Mouse (Mus musculus) CD4-positive, CD25-positive, alpha-beta regulatory T cell, adult 9 weeks (primary cell): Measurements from ENCODE around the gene Myl3. TPM values are rescaled to one million over a fixed set of nuclear protein-coding genes. Genes with fewer than 3 reads are reported as not detected.

Experiments
- polyA plus RNA-seq: library from polyadenylated mRNA; unstranded; fragments of 100-300 nt; shearing (Covaris generic); gene quantifications from one replicate; pipeline ENCODE4 v1.2.1, GENCODE M21; 2017

Gene Myl3
- polyA plus RNA-seq, result not detected

DNA sequence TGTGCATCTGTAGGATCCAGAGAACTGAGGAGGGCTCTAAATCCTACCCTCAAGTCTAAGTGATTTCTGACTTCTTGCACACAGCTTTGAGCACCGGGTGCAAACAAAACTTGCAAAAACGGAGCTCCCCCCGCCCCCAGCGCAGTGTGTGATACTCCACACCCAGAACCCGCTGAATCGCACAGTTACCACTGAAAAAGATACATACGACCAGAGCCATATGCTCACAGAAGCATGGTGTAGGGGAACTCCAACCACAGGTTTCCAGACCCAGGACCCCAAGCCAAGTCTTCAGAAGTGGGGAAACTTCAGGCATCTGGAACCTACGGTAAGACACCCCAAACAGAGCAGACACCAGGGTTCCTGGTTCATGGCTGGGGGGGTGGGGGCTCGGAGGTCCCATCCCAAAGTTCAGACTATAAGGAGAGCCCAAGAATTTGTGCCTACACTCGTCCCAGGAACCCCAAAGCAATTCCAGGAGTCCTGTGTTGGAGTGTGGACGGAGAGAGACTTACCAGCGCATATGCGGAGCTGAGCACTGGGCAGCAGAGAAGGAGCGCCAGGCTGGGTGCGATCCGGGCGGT lies at the start of gene Myl3:
TSS of gene Myl3 (plus strand) at position 151 of the 584 bp plus-strand sequence.

DNA sequence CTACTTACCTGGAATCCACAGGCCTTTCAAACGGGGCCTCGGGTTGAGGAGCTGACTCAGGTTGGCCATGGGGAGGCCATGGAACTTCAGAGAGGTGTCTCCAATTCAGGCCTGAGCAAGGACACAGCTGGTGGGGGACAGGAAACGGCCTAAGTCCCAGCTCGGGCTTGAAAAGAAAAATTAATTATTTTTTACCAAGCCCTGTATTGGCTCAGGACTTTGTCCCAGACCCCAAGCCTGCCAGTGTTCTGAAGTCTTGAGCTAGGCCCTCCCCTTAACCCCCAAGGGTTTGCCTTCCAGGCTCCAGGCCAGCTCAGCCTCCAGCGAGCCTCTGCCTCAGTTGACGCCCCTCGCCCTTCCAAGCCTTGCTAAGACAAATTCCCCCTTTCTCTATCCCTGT lies 5.3 kb downstream of the Myl3 start, which contains the start of gene Pth1r:
TSS of gene Pth1r (minus strand) at position 185 of the 400 bp plus-strand sequence.

DNA sequence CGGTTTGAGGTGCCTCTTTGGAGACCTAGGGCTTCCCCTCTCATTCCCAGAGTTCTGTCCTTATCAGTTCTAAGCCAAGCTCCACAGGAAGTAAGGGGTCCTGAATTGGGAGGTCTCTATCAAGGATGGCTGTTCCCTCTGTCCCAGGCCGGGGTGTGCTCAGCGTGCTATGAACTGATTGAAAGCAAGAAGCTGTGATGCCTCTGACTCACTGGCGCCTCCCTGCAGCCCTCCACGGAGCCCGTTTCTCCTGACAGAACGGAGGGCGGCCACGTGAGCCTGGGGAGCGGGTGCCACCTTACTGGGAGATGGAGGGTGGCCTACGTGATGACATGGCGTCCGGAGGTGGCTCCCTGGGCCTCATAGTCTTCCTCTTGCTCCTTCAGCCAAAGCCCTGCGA lies 56.2 kb downstream of the Myl3 start, which contains the start of gene Prss42:
TSS of gene Prss42 (plus strand) at position 301 of the 400 bp plus-strand sequence.

DNA sequence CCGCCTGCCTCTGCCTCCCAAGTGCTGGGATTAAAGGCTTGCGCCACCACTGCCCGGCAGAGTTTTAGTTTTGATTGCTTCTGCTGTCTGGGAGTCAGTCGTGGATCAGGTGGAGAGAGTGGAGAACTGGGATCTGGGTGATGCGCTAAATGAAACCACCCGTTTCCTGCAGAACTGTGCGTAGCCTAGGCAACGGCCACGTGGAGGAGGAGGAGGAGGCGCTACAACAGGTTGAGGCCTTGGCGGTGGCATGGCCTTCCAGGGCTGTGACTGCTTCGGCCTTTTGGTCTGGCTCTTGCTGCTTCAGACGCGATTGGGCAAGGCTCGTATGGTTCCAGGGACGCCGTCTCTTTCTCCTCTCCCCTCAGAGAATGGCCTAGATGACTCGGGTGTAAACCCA lies 72.1 kb downstream of the Myl3 start, which contains the start of gene Prss44:
TSS of gene Prss44 (plus strand) at position 206 of the 400 bp plus-strand sequence.

Other genes with a start within 250 kb of the Myl3 start
- 25.9 TPM for gene Setd2, start 209.3 kb upstream of the Myl3 start, polyA plus RNA-seq
- gene Nradd, start 117.4 kb upstream of the Myl3 start, polyA plus RNA-seq, result 2.4 TPM
- 32.7 TPM for gene Nbeal2, start 87.7 kb upstream of the Myl3 start, polyA plus RNA-seq
- gene Ccdc12, start 85.4 kb upstream of the Myl3 start, polyA plus RNA-seq, result 322 TPM
- 0.12 TPM for gene Pth1r, start 5.3 kb downstream of the Myl3 start, polyA plus RNA-seq
- gene Prss42, start 56.3 kb downstream of the Myl3 start, polyA plus RNA-seq, result not detected
- gene Prss44, start 72.1 kb downstream of the Myl3 start, polyA plus RNA-seq, result not detected
- gene Prss43, start 84.8 kb downstream of the Myl3 start, polyA plus RNA-seq, result not detected
- not detected for gene Prss45, start 92.7 kb downstream of the Myl3 start, polyA plus RNA-seq
- not detected for gene Prss46, start 102.6 kb downstream of the Myl3 start, polyA plus RNA-seq
- gene Prss50, start 116.1 kb downstream of the Myl3 start, polyA plus RNA-seq, result 0.31 TPM
- gene Als2cl, start 138.0 kb downstream of the Myl3 start, polyA plus RNA-seq, result 56.1 TPM
- 5.1 TPM for gene Tmie, start 138.3 kb downstream of the Myl3 start, polyA plus RNA-seq
- gene Fam240a, start 175.0 kb downstream of the Myl3 start, polyA plus RNA-seq, result 0.98 TPM
- gene Tdgf1, start 204.3 kb downstream of the Myl3 start, polyA plus RNA-seq, result 1.8 TPM
- 0.53 TPM for gene Lrrc2, start 209.7 kb downstream of the Myl3 start, polyA plus RNA-seq
- not detected for gene Rtp3, start 248.7 kb downstream of the Myl3 start, polyA plus RNA-seq